Mouse (Mus musculus) embryonic fibroblast, embryonic 13.5 days (primary cell): ENCODE data around the gene Piwil4.

ENCODE experiments used
- CTCF ChIP-seq: IDR thresholded peaks from 2 replicates; pipeline ENCODE4 v1.5.1; 2011; ENCODE audit warnings: mild to moderate bottlenecking, control low read depth, low read length, moderate library complexity, borderline replicate concordance; ENCODE audit not compliant: insufficient read depth
- POLR2A ChIP-seq: IDR thresholded peaks from 2 replicates; pipeline ENCODE4 v1.6.1; 2011; ENCODE audit warnings: low read depth, mild to moderate bottlenecking, control low read depth, low read length, moderate library complexity

DNA sequence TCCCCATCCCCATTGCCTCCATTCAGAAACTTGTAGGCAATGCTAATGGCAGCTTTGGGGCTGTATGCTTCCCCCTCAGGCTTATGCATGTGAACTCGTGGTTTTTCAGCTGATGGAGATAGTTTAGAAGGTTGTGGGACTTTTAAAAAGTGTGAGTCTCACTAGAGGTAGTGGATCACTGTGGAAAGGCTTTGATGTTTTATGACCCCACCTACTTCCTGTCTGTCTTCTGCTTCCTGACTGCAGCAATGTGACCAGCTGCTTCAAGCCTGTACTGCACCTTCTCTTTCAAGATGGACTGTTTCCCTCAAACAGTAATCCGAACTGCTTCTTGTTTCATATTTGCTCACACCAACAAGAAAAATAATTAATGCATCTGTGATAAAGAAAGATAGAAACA, 82.6 kb downstream of the Piwil4 start:
- TF ChIP-seq POLR2A (no peak), CTCF (no peak)
